Mouse (Mus musculus) liver, embryonic 13.5 days (tissue): ENCODE measurements around the gene Amer3. TPM values are rescaled to one million over a fixed set of nuclear protein-coding genes. Genes with fewer than 3 reads are reported as not detected.

Experiments
- ATAC-seq: fragments of 200-750 bp; cut with Nextera tagmentation; 2 replicates; pipeline ENCODE4 v1.8.0; 2017; ENCODE audit warnings: low read depth, mild to moderate bottlenecking, moderate number of reproducible peaks, moderate library complexity
- DNase-seq: peaks from one replicate; pipeline ENCODE4 v3.0.0; 2022
- H3K27ac ChIP-seq: fragments of 300-500 bp; sonication (generic); 2 replicates; pipeline ENCODE4 v1.5.1; 2015; ENCODE audit warnings: moderate library complexity, mild to moderate bottlenecking, inconsistent platforms
- H3K27me3 ChIP-seq: fragments of 300-500 bp; sonication (generic); 2 replicates; pipeline ENCODE4 v1.6.1; 2015; ENCODE audit warnings: mild to moderate bottlenecking, inconsistent platforms
- H3K36me3 ChIP-seq: fragments of 300-500 bp; sonication (generic); 2 replicates; pipeline ENCODE4 v1.6.1; 2015; ENCODE audit warnings: mild to moderate bottlenecking, inconsistent platforms
- H3K4me1 ChIP-seq: fragments of 300-500 bp; sonication (generic); replicated peaks from 2 replicates; pipeline ENCODE4 v1.6.1; 2015; ENCODE audit warnings: inconsistent platforms
- H3K4me2 ChIP-seq: fragments of 300-500 bp; sonication (generic); 2 replicates; pipeline ENCODE4 v1.6.1; 2015; ENCODE audit warnings: inconsistent platforms, mild to moderate bottlenecking, moderate library complexity
- H3K4me3 ChIP-seq: fragments of 300-500 bp; sonication (generic); replicated peaks from 2 replicates; pipeline ENCODE4 v1.5.1; 2015; ENCODE audit warnings: mild to moderate bottlenecking, inconsistent platforms
- H3K9ac ChIP-seq: fragments of 300-500 bp; sonication (generic); 2 replicates; pipeline ENCODE4 v1.6.1; 2015; ENCODE audit warnings: mild to moderate bottlenecking, inconsistent platforms
- H3K9me3 ChIP-seq: fragments of 300-500 bp; sonication (generic); replicated peaks from 2 replicates; pipeline ENCODE4 v1.6.1; 2016; ENCODE audit warnings: inconsistent platforms
- WGBS: fragments of 180-500 bp; shearing (Covaris S2); methylation state at CpG from one replicate; pipeline ENCODE4 v1.1.7; 2015; ENCODE audit not compliant: insufficient replicate concordance; 5-methylcytosine and 5-hydroxymethylcytosine counted together
- polyA plus RNA-seq: library from polyadenylated mRNA; unstranded; fragments of >200 nt; fragmentation: Nextera tagmentation; extraction: Ambion mirVana; gene quantifications from 2 replicates; pipeline ENCODE4 v1.2.1, GENCODE M21; 2015

Gene Amer3
- polyA plus RNA-seq, 1 experiment from 2014 or later = not detected

DNA sequence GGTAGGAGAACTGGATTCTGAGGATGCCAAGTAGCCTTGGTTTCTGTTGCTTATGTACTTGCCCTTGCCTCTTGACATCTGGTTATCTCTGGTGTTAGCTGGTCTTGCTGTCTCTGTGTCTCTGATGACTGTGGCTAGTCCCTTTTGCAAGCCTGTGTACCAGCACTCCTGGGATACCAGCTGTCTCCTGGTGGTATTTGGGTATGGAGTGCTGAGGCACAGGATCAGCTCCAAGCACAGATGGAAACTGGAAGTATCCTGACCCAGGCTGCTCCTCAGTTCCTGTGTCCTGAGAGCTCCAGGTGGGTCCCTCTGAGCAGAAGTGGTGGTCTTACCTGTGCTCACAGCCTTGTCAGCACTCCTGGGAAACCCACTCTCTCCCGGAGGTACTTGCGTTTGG lies 11.3 kb upstream of the Amer3 start:
- no peaks in the 10 kb centered on the region for H3K27me3 ChIP-seq
- no peak overlapping the region for H3K4me3 ChIP-seq
- no peaks in the 10 kb centered on the region for H3K36me3 ChIP-seq
- H3K9ac ChIP-seq = no peak overlapping the region
- no peaks in the 10 kb centered on the region for H3K4me1 ChIP-seq
- ATAC-seq = no peak
- no peak overlapping the region for H3K27ac ChIP-seq
- no peaks in the 10 kb centered on the region for H3K9me3 ChIP-seq
- no peak overlapping the region for H3K4me2 ChIP-seq
- DNase-seq = no peak
- WGBS = 82% methylated on average over 2 of the region's 2 CpGs

DNA sequence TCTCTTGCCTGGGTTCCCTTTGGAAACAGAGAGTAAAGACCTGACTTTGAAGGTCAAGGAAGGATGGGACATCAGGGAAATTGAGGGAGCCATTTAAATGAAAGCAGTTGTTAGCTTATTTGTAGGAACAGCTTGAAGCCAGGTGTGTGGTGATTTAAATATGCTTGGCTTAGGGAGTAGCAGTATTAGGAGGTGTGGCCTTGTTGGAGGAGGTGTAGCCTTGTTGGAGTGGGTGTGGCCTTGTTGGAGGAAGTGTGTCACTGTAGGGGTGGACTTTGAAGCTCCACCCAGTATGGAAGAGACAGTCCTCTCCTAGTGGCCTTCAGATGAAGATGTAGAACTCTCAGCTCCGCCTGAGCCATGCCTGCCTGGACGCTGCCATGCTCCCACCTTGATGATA lies 9.6 kb upstream of the Amer3 start:
- H3K4me3 ChIP-seq = no peak overlapping the region
- 55% methylated on average over 2 of the region's 2 CpGs for WGBS
- H3K4me1 ChIP-seq = no peaks in the 10 kb centered on the region
- no peaks in the 10 kb centered on the region for H3K36me3 ChIP-seq
- no peak overlapping the region for H3K9ac ChIP-seq
- DNase-seq (no peak), ATAC-seq (no peak)
- H3K9me3 ChIP-seq = no peaks in the 10 kb centered on the region
- H3K27ac ChIP-seq = no peak overlapping the region
- H3K4me2 ChIP-seq = no peak overlapping the region
- no peaks in the 10 kb centered on the region for H3K27me3 ChIP-seq

DNA sequence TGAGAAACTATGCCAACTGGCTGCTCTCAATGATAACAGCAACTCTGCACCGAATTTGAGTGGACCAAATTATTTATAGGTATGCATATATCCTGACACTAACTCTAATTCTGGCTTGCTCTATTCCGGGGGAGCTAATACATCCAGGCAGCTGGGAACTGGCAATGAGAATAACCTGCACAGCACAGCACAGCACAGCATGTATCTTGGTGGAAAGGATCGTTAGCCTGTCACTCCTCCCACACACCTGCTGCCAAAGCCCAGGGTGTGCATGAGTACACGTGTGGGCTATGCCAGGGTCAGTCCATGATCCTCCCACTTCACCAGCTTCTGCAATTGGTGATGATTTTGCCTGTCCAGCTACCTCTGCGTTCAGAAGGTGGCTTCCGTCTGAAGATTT lies 8.0 kb upstream of the Amer3 start:
- Histone ChIP-seq H3K4me3 (no peak overlapping the region), H3K4me2 (no peak overlapping the region), H3K27ac (no peak overlapping the region), H3K4me1 (no peaks in the 10 kb centered on the region), H3K36me3 (no peaks in the 10 kb centered on the region), H3K9ac (no peak overlapping the region), H3K27me3 (no peaks in the 10 kb centered on the region), H3K9me3 (no peaks in the 10 kb centered on the region)
- WGBS = 64% methylated on average over 6 of the region's 6 CpGs
- ATAC-seq = no peak
- no peak for DNase-seq

DNA sequence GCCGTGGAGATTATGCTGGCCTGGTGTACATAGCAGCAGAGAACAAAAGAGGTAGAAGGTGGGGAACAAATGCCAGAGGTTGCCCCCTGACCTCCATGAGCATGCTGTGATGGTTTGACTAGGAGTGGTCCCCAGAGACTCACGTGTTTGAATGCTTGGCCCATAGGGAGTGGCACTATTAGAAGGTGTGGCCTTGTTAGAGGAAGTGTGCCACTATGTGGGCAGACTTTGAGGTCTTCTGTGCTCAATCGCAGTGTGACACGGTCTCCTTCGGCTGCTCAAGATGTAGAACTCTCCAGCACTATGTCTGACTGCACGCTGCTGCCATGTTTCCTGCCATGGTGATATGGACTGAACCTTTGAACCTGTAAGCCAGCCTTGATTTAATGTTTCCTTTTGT lies 6.2 kb upstream of the Amer3 start:
- Histone ChIP-seq H3K9ac (no peak overlapping the region), H3K9me3 (no peaks in the 10 kb centered on the region), H3K36me3 (no peaks in the 10 kb centered on the region), H3K4me2 (no peak overlapping the region), H3K27ac (no peak overlapping the region), H3K27me3 (peaks cover 10% of the 10 kb centered on the region), H3K4me3 (no peak overlapping the region), H3K4me1 (no peaks in the 10 kb centered on the region)
- ATAC-seq (no peak), DNase-seq (no peak)
- 54% methylated on average over 6 of the region's 6 CpGs for WGBS

DNA sequence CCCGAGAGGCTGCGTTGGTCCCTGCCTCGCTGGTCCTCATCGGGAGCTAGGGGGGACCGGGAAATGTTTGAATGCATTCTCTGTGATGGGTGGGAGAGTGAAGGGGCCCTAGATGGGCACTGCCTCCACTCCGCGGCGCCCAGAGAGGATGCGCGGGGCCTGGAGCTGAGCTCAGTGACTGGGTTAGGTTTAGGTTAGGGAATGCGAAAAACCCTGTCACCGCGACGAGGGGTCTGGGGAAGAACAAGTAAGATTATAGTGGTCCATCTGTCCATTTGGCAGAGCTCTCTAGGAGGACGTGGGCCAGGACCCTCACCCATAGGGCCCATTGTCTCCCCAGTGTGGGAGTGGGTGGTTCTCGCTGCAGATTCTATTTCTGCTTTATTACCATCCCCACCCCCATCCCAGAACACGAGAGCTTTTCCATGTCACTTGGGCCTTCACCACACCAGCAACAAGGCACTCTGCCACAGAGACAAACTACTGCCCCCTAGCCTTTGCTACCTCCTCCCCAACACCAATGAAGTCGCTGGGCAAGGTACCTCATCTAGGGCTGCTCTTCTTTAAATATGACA lies 412 bp downstream of the Amer3 start:
- H3K27ac ChIP-seq = no peak overlapping the region
- H3K9ac ChIP-seq = no peak overlapping the region
- peaks cover 35% of the 10 kb centered on the region for H3K27me3 ChIP-seq
- WGBS = 4% methylated on average over 18 of the region's 18 CpGs
- H3K4me2 ChIP-seq = peak overlapping the region; percentile 58
- 0 out of 2 replicates have a peak, but pooled peaks cover 8% of the 10 kb centered on the region for H3K4me1 ChIP-seq
- ATAC-seq = no peak
- H3K36me3 ChIP-seq = no peaks in the 10 kb centered on the region
- H3K4me3 ChIP-seq = no peak overlapping the region
- no peak for DNase-seq
- no peaks in the 10 kb centered on the region for H3K9me3 ChIP-seq

DNA sequence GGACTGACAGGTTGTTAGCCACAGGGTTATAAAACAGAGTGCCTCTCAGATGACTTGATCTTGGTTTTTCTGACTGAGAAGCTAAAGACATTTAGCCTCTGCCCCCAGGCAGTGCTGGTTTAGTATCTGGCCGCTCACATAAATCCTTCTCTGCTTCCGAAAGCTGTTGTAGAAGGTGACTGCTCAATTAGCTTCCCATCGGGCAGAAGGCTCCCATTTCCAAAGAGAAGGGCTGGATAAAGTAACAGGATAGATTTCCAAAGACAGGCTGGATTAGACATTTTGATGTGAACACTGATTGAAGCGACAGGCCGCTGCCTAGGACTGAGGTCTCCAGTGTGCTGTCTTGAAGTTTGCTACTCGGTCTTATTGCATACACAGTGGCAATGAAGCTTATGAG lies 2.8 kb downstream of the Amer3 start:
- WGBS = 66% methylated on average over 6 of the region's 6 CpGs
- Histone ChIP-seq H3K4me1 (0 out of 2 replicates have a peak, but pooled peaks cover 8% of the 10 kb centered on the region), H3K9me3 (no peaks in the 10 kb centered on the region), H3K36me3 (no peaks in the 10 kb centered on the region), H3K27ac (no peak overlapping the region), H3K4me2 (no peak overlapping the region), H3K9ac (no peak overlapping the region), H3K4me3 (no peak overlapping the region), H3K27me3 (peaks cover 31% of the 10 kb centered on the region)
- ATAC-seq (no peak), DNase-seq (no peak)

DNA sequence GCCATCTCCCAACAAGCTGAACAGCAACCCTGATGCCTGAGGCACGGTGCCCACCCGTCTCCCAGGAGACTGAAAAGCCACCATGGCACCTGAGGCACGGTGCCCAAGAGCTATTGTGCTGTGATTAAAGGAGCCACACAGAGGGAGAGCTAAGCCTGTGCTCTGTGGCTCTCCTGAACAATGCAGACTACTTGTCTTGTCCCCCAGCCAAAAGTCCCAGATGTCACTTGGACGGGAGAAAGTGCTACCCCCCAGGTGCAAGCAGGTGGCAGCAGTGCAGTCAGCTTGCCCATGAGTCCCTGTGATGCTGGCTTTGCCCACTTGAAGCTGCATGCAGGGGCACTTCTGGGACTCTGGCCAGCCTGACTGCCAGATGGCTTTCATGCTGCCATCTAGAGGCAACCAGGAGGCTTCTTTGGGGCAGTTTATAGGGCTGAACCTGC lies 4.4 kb downstream of the Amer3 start:
- Histone ChIP-seq H3K9me3 (no peaks in the 10 kb centered on the region), H3K27ac (no peak overlapping the region), H3K27me3 (peaks cover 19% of the 10 kb centered on the region), H3K4me1 (0 out of 2 replicates have a peak, but pooled peaks cover 8% of the 10 kb centered on the region), H3K4me2 (no peak overlapping the region), H3K4me3 (no peak overlapping the region), H3K36me3 (no peaks in the 10 kb centered on the region), H3K9ac (no peak overlapping the region)
- no peak for ATAC-seq
- 16% methylated on average over 4 of the region's 4 CpGs for WGBS
- DNase-seq = no peak

DNA sequence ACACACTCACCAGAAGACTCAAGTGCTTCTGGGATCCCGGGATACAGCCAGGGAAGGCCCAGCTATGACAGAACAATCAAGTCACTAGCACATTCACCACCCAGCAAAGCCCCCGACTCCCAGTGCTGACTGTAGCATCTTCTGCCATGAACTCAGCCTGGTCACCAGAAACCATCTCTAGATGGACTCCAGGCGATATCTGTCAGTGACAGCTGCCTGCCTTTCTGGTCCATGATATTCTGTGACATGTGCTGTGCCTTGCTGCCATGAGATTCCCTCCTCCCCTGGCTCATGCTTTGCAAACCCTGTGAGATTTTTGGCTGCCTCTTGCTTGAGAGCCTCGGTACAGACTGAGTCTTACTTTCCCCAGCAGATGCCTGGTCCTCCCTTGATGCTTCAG lies 5.3 kb downstream of the Amer3 start:
- no peak for ATAC-seq
- no peaks in the 10 kb centered on the region for H3K9me3 ChIP-seq
- H3K36me3 ChIP-seq = no peaks in the 10 kb centered on the region
- 0 out of 2 replicates have a peak, but pooled peaks cover under 1% of the 10 kb centered on the region for H3K4me1 ChIP-seq
- no peak overlapping the region for H3K4me2 ChIP-seq
- WGBS = 51% methylated on average over 4 of the region's 4 CpGs
- peaks cover 10% of the 10 kb centered on the region for H3K27me3 ChIP-seq
- H3K9ac ChIP-seq = no peak overlapping the region
- H3K4me3 ChIP-seq = no peak overlapping the region
- DNase-seq = no peak
- no peak overlapping the region for H3K27ac ChIP-seq

DNA sequence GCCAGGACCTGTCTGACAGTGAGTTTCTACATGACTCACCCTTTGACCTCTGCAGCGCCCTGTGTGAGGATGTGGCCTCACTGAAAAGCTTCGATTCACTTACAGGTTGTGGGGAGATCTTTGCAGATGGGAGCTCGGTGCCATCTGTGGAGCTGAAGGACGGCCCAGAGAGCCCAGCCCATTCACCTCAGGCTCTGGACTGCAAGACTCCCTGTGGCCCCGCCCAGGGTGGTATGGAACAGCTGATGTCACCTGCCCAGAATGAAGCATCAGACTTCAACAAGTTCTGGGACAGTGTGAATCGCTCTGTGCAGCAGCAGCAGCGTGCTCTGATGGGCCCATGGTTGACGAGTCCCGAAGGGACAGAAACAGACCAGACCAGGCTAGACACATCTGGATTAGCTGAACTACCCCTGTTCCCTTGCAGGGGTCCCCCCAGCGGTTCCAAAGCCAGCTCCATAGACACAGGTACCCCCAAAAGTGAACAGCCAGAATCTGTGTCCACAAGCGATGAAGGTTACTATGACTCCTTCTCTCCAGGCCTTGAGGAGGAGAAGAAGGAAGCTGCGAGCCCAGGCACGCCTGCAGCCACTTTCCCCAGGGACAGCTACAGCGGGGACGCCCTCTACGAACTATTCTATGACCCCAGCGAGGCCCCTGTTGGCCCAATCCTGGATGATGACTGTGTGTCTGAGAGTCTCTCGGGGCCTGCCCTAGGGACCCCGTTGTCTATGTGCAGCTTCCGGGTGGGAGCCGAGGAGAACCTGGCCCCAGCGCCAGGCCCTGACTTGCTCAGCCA lies 8.0 kb downstream of the Amer3 start:
- WGBS = 73% methylated on average over 22 of the region's 22 CpGs
- Histone ChIP-seq H3K9me3 (no peaks in the 10 kb centered on the region), H3K4me3 (no peak overlapping the region), H3K27me3 (no peaks in the 10 kb centered on the region), H3K36me3 (no peaks in the 10 kb centered on the region), H3K27ac (no peak overlapping the region), H3K4me1 (no peaks in the 10 kb centered on the region), H3K9ac (no peak overlapping the region), H3K4me2 (no peak overlapping the region)
- no peak for ATAC-seq
- no peak for DNase-seq

DNA sequence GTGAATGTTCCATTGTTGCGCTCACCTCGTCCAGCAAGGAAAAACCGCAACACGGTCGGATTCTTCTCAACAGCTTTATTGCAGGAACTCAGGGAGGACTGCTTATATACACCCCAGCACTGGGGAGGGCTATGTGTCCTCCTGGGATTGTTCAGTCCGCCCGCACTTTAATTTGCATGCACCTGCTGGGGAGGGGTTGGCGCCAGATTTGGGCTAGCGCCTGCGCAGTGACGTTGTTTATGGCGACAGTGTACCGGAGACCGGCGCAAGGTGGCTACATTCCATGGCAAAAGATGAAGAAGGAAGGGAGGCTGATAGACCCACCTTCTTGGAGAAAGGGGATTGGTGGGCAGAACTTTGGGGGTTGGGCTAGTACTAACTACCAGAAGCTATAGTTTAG lies 20.5 kb downstream of the Amer3 start:
- DNase-seq = no peak
- ATAC-seq = no peak
- no peaks in the 10 kb centered on the region for H3K4me1 ChIP-seq
- no peak overlapping the region for H3K4me3 ChIP-seq
- H3K9ac ChIP-seq = no peak overlapping the region
- 68% methylated on average over 15 of the region's 15 CpGs for WGBS
- H3K27me3 ChIP-seq = no peaks in the 10 kb centered on the region
- no peak overlapping the region for H3K4me2 ChIP-seq
- H3K9me3 ChIP-seq = no peaks in the 10 kb centered on the region
- H3K36me3 ChIP-seq = no peaks in the 10 kb centered on the region
- H3K27ac ChIP-seq = no peak overlapping the region

DNA sequence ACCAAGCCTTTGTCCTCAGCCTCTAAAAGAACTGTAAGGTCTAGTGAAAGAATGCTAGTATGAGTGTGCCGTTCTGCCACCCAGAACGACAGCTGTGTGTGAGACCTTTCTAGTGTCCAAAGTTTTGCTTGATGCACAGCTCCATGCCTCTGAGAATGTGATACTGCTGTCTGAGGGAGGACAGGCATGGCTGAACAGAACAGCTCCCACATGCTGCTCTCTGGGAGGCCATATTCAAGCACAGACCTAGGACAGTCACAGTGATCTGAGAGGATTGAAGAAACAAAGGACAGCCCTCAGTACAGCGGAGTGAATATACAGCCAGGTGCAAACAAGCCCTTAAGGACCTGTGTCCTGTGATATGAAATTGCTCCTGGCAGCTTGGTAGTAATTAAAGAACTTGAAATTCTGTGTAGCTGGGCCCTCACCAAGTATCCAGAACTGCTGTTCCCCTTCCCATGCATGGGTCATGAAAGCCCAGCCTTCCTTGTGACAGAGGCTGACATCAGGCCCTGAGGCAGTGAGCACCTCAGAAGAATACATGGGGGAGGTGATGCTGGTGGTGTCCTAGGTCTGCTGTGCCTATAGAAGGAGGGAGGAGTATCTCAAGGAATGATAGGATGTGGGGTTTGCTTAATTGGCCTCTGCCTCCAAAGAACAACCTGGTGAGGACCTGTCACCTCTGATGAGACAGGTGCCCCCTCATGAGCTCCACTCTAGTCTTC lies 22.0 kb downstream of the Amer3 start:
- no peaks in the 10 kb centered on the region for H3K4me1 ChIP-seq
- DNase-seq = no peak
- no peaks in the 10 kb centered on the region for H3K9me3 ChIP-seq
- H3K4me2 ChIP-seq = no peak overlapping the region
- H3K36me3 ChIP-seq = no peaks in the 10 kb centered on the region
- no peaks in the 10 kb centered on the region for H3K27me3 ChIP-seq
- ATAC-seq = no peak
- 68% methylated on average over 3 of the region's 3 CpGs for WGBS
- no peak overlapping the region for H3K27ac ChIP-seq
- H3K4me3 ChIP-seq = no peak overlapping the region
- no peak overlapping the region for H3K9ac ChIP-seq
